Mouse (Mus musculus): Measurements from ENCODE around the gene Tpm3. TPM values are rescaled to one million over a fixed set of nuclear protein-coding genes. Genes with fewer than 3 reads are reported as not detected.

Gene Tpm3
- total RNA-seq, 4 experiments from 2014 or later = 385 to 462 (median 429) TPM

GRCm38 (mm10) chr3:90134993-90135392 lies 62.5 kb downstream of the Tpm3 start:
- DNase-seq (ENCODE audit: low spot score in 2 of 2) = no peak

GRCm38 (mm10) chr3:90136660-90137059 lies 64.2 kb downstream of the Tpm3 start:
- no peak for DNase-seq (ENCODE audit: low spot score in 2 of 2)

GRCm38 (mm10) chr3:90137606-90138005 lies 65.2 kb downstream of the Tpm3 start:
- no peak for DNase-seq (ENCODE audit: low spot score in 2 of 2)

GRCm38 (mm10) chr3:90139962-90140361 lies 67.5 kb downstream of the Tpm3 start:
- DNase-seq (ENCODE audit: low spot score in 2 of 2) = no peak

- DNase-seq (ENCODE audit: low spot score in 2 of 2) = no peak
Measured at GRCm38 (mm10) chr3:90145461-90145860, 73.0 kb downstream of the Tpm3 start.

GRCm38 (mm10) chr3:90146651-90147050 lies 74.2 kb downstream of the Tpm3 start:
- no peak for DNase-seq (ENCODE audit: low spot score in 2 of 2)

Small RNAs within 50 kb of the gene (microRNA-seq; reads per million reads assigned to microRNA genes)
- gene Mir190b = 52.4 reads per million, percentile 42 among the genes with 10 or more reads in this experiment

Other genes starting within 250 kb of the Tpm3 start
- 1 to 10 TPM; 2.8 to 3.8 (median 3.3) TPM for gene She, start 241.3 kb upstream of the Tpm3 start, total RNA-seq (2022)
- 10 to 100 TPM in 1 of 4 experiments, 1 to 10 TPM in 3; 1.6 to 11.5 (median 2.8) TPM for gene Il6ra, start 159.5 kb upstream of the Tpm3 start, total RNA-seq (2022)
- gene Atp8b2, start 109.1 kb upstream of the Tpm3 start, total RNA-seq (2022) = 1 to 10 TPM; 3.3 to 6.0 (median 4.3) TPM
- 10 to 100 TPM; 47.1 to 65.2 (median 51.5) TPM for gene Hax1, start 73.9 kb upstream of the Tpm3 start, total RNA-seq (2022)
- gene 4933434E20Rik, start 21.0 kb upstream of the Tpm3 start, total RNA-seq (2022) = 100 to 1,000 TPM in 3 of 4 experiments, 10 to 100 TPM in 1; 99.6 to 117 (median 106) TPM
- 10 to 100 TPM; 77.3 to 99.8 (median 88.6) TPM for gene Ubap2l, start 20.0 kb upstream of the Tpm3 start, total RNA-seq (2022)
- under 1 TPM in 2 of 4 experiments, not detected in 2; 0.05 to 0.10 TPM for gene Nup210l, start 31.5 kb downstream of the Tpm3 start, total RNA-seq (2022)
- 1,000 to 10,000 TPM; 1,066 to 1,242 (median 1,083) TPM for gene Rps27, start 141.0 kb downstream of the Tpm3 start, total RNA-seq (2022)
- gene Rab13, start 141.0 kb downstream of the Tpm3 start, total RNA-seq (2022) = 10 to 100 TPM in 1 of 4 experiments, 1 to 10 TPM in 3; 5.7 to 11.6 (median 8.8) TPM
- 10 to 100 TPM; 67.8 to 75.4 (median 71.8) TPM for gene Jtb, start 158.9 kb downstream of the Tpm3 start, total RNA-seq (2022)
- not detected for gene Creb3l4, start 170.9 kb downstream of the Tpm3 start, total RNA-seq (2022)
- gene Slc39a1, start 175.5 kb downstream of the Tpm3 start, total RNA-seq (2022) = 10 to 100 TPM; 37.8 to 46.4 (median 43.6) TPM
- gene Crtc2, start 181.5 kb downstream of the Tpm3 start, total RNA-seq (2022) = 10 to 100 TPM; 15.3 to 21.7 (median 16.5) TPM
- 100 to 1,000 TPM in 1 of 4 experiments, 10 to 100 TPM in 3; 76.0 to 106 (median 85.8) TPM for gene Dennd4b, start 192.5 kb downstream of the Tpm3 start, total RNA-seq (2022)
- 10 to 100 TPM; 55.0 to 69.8 (median 62.6) TPM for gene Gatad2b, start 220.5 kb downstream of the Tpm3 start, total RNA-seq (2022)

Data from gastrocnemius, adult 8-10 months (tissue).